Mouse (Mus musculus): ENCODE data around the gene Rcor3.

- TF ChIP-seq POLR2A (IDR thresholded peaks at IDR 0.05; ENCODE audit: borderline replicate concordance, extremely low read depth, low read depth, low read length) (no peak), CTCF (IDR thresholded peaks at IDR 0.05; ENCODE audit: insufficient read depth, low read length) (no peak)
Observed at GRCm38 (mm10) chr1:192082646-192083045, 55.2 kb downstream of the Rcor3 start.
